Mouse (Mus musculus) CH12.LX (cell line): Measurements from ENCODE around the gene Zfhx3. TPM values are rescaled to one million over a fixed set of nuclear protein-coding genes. Genes with fewer than 3 reads are reported as not detected.

Experiments used
- DNase-seq: peaks from one replicate; pipeline ENCODE4 v3.0.0-alpha.2; 2013; ENCODE audit errors: extremely low read depth
- H3K27ac ChIP-seq: 2 replicates; pipeline ENCODE4 v1.5.1; 2012; ENCODE audit warnings: low read depth, mild to moderate bottlenecking, control low read depth, moderate library complexity; ENCODE audit not compliant: insufficient read depth
- H3K27me3 ChIP-seq: replicated peaks from 2 replicates; pipeline ENCODE3; 2012; ENCODE audit warnings: inconsistent platforms
- H3K36me3 ChIP-seq, 2 experiments: replicated peaks in 1 of 2; 2 replicates each; pipeline versions ENCODE3 to v1.6.1; 2012; ENCODE audit warnings: inconsistent platforms in 1 of 2, low read length in 1 of 2, mild to moderate bottlenecking in 1 of 2, mixed read lengths in 1 of 2, moderate library complexity in 1 of 2; ENCODE audit not compliant: control insufficient read depth in 1 of 2, insufficient read depth in 1 of 2
- H3K4me1 ChIP-seq, 2 experiments: 2 replicates each; pipeline ENCODE4 v1.6.1; 2012; ENCODE audit warnings: inconsistent platforms in 1 of 2, moderate library complexity in 1 of 2; ENCODE audit not compliant: insufficient read depth in 2 of 2, control insufficient read depth in 1 of 2
- H3K4me2 ChIP-seq: 2 replicates; pipeline ENCODE4 v1.6.1; 2012; ENCODE audit warnings: low read depth, mild to moderate bottlenecking, control low read depth; ENCODE audit not compliant: poor library complexity, insufficient read depth, severe bottlenecking
- H3K4me3 ChIP-seq, 3 experiments: fragments of 150-350 bp in 1 of 3; sonication (generic) in 1 of 3; replicated peaks in 1 of 3; 2 replicates each; pipeline versions ENCODE3 to v1.5.1; 2011 to 2012; ENCODE audit warnings: low read depth in 2 of 3, low read length in 2 of 3, mild to moderate bottlenecking in 2 of 3, moderate library complexity in 2 of 3, control low read depth in 1 of 3, improper control_type of control experiment in 1 of 3, inconsistent platforms in 1 of 3, mixed read lengths in 1 of 3; ENCODE audit not compliant: poor library complexity in 1 of 3
- H3K79me2 ChIP-seq: replicated peaks from 2 replicates; pipeline ENCODE4 v1.6.1; 2012; ENCODE audit warnings: mild to moderate bottlenecking, moderate library complexity; ENCODE audit not compliant: control insufficient read depth, poor library complexity, insufficient read depth, severe bottlenecking; ENCODE audit errors: extremely low read depth
- H3K9ac ChIP-seq: 2 replicates; pipeline ENCODE4 v1.6.1; 2012; ENCODE audit warnings: low read depth, mild to moderate bottlenecking, control low read depth, moderate library complexity; ENCODE audit not compliant: insufficient read depth
- H3K9me3 ChIP-seq: replicated peaks from 2 replicates; pipeline ENCODE3; 2012; ENCODE audit warnings: low read length, inconsistent platforms, mixed read lengths
- BHLHE40 ChIP-seq: IDR thresholded peaks from 2 replicates; pipeline ENCODE4 v1.6.1; 2011; ENCODE audit warnings: mild to moderate bottlenecking, low read depth, low read length, improper control_type of control experiment
- CHD1 ChIP-seq: IDR thresholded peaks from 2 replicates; pipeline ENCODE4 v1.6.1; 2012; ENCODE audit warnings: low read depth, low read length, improper control_type of control experiment, inconsistent platforms
- CHD2 ChIP-seq: IDR thresholded peaks from 2 replicates; pipeline ENCODE4 v1.6.1; 2011; ENCODE audit warnings: low read length, improper control_type of control experiment
- CTCF ChIP-seq, 2 experiments: IDR thresholded peaks in 1 of 2; conservative IDR thresholded peaks in 1 of 2; 2 replicates each; pipeline ENCODE4 v1.5.1; 2011 to 2012; ENCODE audit warnings: low read depth in 2 of 2, low read length in 2 of 2, improper control_type of control experiment in 1 of 2, inconsistent platforms in 1 of 2, mild to moderate bottlenecking in 1 of 2, moderate library complexity in 1 of 2
- ELF1 ChIP-seq: IDR thresholded peaks from 2 replicates; pipeline ENCODE4 v1.6.1; 2014; ENCODE audit warnings: low read depth, mild to moderate bottlenecking, inconsistent platforms, low read length, improper control_type of control experiment
- EP300 ChIP-seq: IDR thresholded peaks from 2 replicates; pipeline ENCODE4 v1.6.1; 2011; ENCODE audit warnings: low read length, improper control_type of control experiment
- ETS1 ChIP-seq: conservative IDR thresholded peaks from 2 replicates; pipeline ENCODE4 v1.6.1; 2012; ENCODE audit warnings: low read depth, mild to moderate bottlenecking, inconsistent platforms, low read length, improper control_type of control experiment, moderate library complexity
- JUN ChIP-seq: IDR thresholded peaks from 2 replicates; pipeline ENCODE4 v1.6.1; 2011; ENCODE audit warnings: low read depth, mild to moderate bottlenecking, low read length, improper control_type of control experiment, moderate library complexity; ENCODE audit not compliant: insufficient read depth
- JUND ChIP-seq: conservative IDR thresholded peaks from 2 replicates; pipeline ENCODE4 v1.6.1; 2011; ENCODE audit warnings: low read depth, low read length, improper control_type of control experiment
- KAT2A ChIP-seq: IDR thresholded peaks from 2 replicates; pipeline ENCODE4 v1.6.1; 2012; ENCODE audit warnings: low read length, improper control_type of control experiment, inconsistent platforms; ENCODE audit not compliant: insufficient replicate concordance
- MAX ChIP-seq: IDR thresholded peaks from 2 replicates; pipeline ENCODE4 v1.6.1; 2011; ENCODE audit warnings: low read length, improper control_type of control experiment
- MEF2A ChIP-seq: IDR thresholded peaks from 2 replicates; pipeline ENCODE4 v1.6.1; 2014; ENCODE audit warnings: low read depth, mild to moderate bottlenecking, inconsistent platforms, low read length, improper control_type of control experiment, borderline replicate concordance
- MXI1 ChIP-seq: IDR thresholded peaks from 2 replicates; pipeline ENCODE4 v1.6.1; 2011; ENCODE audit warnings: mild to moderate bottlenecking, low read depth, low read length, improper control_type of control experiment
- MYC ChIP-seq: IDR thresholded peaks from 2 replicates; pipeline ENCODE4 v1.6.1; 2011; ENCODE audit warnings: low read depth, mild to moderate bottlenecking, improper control_type of control experiment, low read length
- NELFE ChIP-seq: IDR thresholded peaks from 2 replicates; pipeline ENCODE4 v1.6.1; 2011; ENCODE audit warnings: low read depth, low read length, improper control_type of control experiment
- NRF1 ChIP-seq: IDR thresholded peaks from 2 replicates; pipeline ENCODE4 v1.6.1; 2014; ENCODE audit warnings: low read depth, mild to moderate bottlenecking, inconsistent platforms, low read length, improper control_type of control experiment, moderate library complexity
- PAX5 ChIP-seq: IDR thresholded peaks from 2 replicates; pipeline ENCODE4 v1.6.1; 2012; ENCODE audit warnings: low read length, inconsistent platforms, mixed read lengths
- POLR2A ChIP-seq: IDR thresholded peaks from 2 replicates; pipeline ENCODE4 v1.6.1; 2011; ENCODE audit warnings: low read depth, mild to moderate bottlenecking, improper control_type of control experiment, low read length
- POLR2AphosphoS2 ChIP-seq: IDR thresholded peaks from 2 replicates; pipeline ENCODE4 v1.6.1; 2011; ENCODE audit warnings: low read depth, low read length, improper control_type of control experiment
- RAD21 ChIP-seq: IDR thresholded peaks from 2 replicates; pipeline ENCODE4 v1.6.1; 2011; ENCODE audit warnings: low read depth, mild to moderate bottlenecking, low read length, improper control_type of control experiment, moderate library complexity
- SIN3A ChIP-seq: IDR thresholded peaks from 2 replicates; pipeline ENCODE4 v1.6.1; 2012; ENCODE audit warnings: low read length, improper control_type of control experiment, inconsistent platforms
- SMC3 ChIP-seq: IDR thresholded peaks from 2 replicates; pipeline ENCODE4 v1.6.1; 2011; ENCODE audit warnings: low read depth, low read length, improper control_type of control experiment
- TBP ChIP-seq: conservative IDR thresholded peaks from 2 replicates; pipeline ENCODE4 v1.6.1; 2011; ENCODE audit warnings: low read depth, low read length, improper control_type of control experiment
- TCF12 ChIP-seq: IDR thresholded peaks from 2 replicates; pipeline ENCODE4 v1.6.1; 2014; ENCODE audit warnings: low read depth, mild to moderate bottlenecking, inconsistent platforms, low read length, improper control_type of control experiment
- UBTF ChIP-seq: IDR thresholded peaks from 2 replicates; pipeline ENCODE4 v1.6.1; 2012; ENCODE audit warnings: low read depth, mild to moderate bottlenecking, inconsistent platforms, low read length, improper control_type of control experiment, moderate library complexity
- USF1 ChIP-seq: IDR thresholded peaks from 2 replicates; pipeline ENCODE4 v1.6.1; 2014; ENCODE audit warnings: low read depth, mild to moderate bottlenecking, inconsistent platforms, low read length, improper control_type of control experiment
- ZC3H11A ChIP-seq: IDR thresholded peaks from 2 replicates; pipeline ENCODE4 v1.6.1; 2012; ENCODE audit warnings: low read depth, mild to moderate bottlenecking, inconsistent platforms, low read length, improper control_type of control experiment
- ZMIZ1 ChIP-seq: IDR thresholded peaks from 2 replicates; pipeline ENCODE4 v1.6.1; 2012; ENCODE audit warnings: low read depth, mild to moderate bottlenecking, inconsistent platforms, low read length, improper control_type of control experiment
- ZNF384 ChIP-seq: IDR thresholded peaks from 2 replicates; pipeline ENCODE4 v1.6.1; 2012; ENCODE audit warnings: low read depth, low read length, improper control_type of control experiment, inconsistent platforms
- dilution Hi-C: fragments of 300-500 bp; cut with MboI; formaldehyde crosslinking; loops from 2 replicates; pipeline ENCODE4 v1.14.3; 2020; ENCODE audit warnings: low sequenced_read_pairs; ENCODE audit not compliant: extremely low pct_unique_long_range_greater_than_20kb, extremely low pct_ligation_motif_present
- in situ Hi-C: fragments of 300-500 bp; cut with MboI; formaldehyde crosslinking; loops from 3 replicates; pipeline ENCODE4 v1.14.3; 2019; ENCODE audit warnings: low sequenced_read_pairs, low pct_ligation_motif_present, low pct_unique_long_range_greater_than_20kb, mixed read lengths
- polyA plus RNA-seq: library from polyadenylated mRNA; unstranded; fragments of >175 nt; gene quantifications from 2 replicates; pipeline ENCODE4 v1.2.1, GENCODE M21; 2012; ENCODE audit warnings: low read depth; ENCODE audit not compliant: insufficient read length
- total RNA-seq, 2 experiments: library from RNA; depleted of rRNA; stranded (reverse); fragments of 300-350 nt in 1 of 2; fragments of >200 nt in 1 of 2; gene quantifications; 2 replicates each; pipeline ENCODE4 v1.2.3; 2012 to 2014

Zfhx3 gene
- total and polyA plus RNA-seq, 3 experiments: 0.05 to 0.76 (median 0.68) TPM

DNA sequence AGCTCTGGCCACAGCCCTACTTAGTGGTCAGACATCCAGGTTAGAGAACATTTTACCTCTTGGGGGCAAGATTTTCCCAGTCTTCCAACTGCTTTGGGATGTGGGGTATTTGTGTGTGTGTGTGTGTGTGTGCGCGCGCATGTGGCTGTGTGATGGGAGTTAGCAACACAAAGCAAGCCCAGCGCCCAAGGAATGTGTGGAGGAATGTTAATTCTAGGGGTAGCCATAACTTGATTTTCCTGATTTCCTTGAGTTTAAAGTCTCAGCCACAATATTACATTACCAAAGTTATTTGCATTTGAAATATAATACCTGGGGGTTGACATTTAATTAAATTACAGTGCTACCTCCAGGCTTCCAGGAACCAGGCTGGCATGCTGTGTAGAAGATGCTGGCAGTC lies 136.3 kb downstream of the Zfhx3 start:
- Histone ChIP-seq H3K36me3 (no peaks in the 10 kb centered on the region), H3K4me3 (no peak overlapping the region), H3K9me3 (no peaks in the 10 kb centered on the region), H3K9ac (no peak overlapping the region), H3K27ac (no peak overlapping the region), H3K4me1 (peaks cover 2 to 18% of the 10 kb centered on the region in 2 experiments; a peak in 2 of 4 replicates), H3K27me3 (no peaks in the 10 kb centered on the region)
- dilution Hi-C loops: no loop called here
- in situ Hi-C loops: no loop called here
- DNase-seq: no peak
- TF ChIP-seq MAX (no peak), ZMIZ1 (no peak), JUND (no peak), SIN3A (no peak), PAX5 (no peak), USF1 (no peak), CHD2 (no peak), ZC3H11A (no peak), ZNF384 (no peak), MEF2A (no peak), BHLHE40 (no peak)
- TF ChIP-seq, all 38 proteins: peak for 0
- no peaks in the 10 kb centered on the region for H3K79me2 ChIP-seq
- no peak overlapping the region for H3K4me2 ChIP-seq

DNA sequence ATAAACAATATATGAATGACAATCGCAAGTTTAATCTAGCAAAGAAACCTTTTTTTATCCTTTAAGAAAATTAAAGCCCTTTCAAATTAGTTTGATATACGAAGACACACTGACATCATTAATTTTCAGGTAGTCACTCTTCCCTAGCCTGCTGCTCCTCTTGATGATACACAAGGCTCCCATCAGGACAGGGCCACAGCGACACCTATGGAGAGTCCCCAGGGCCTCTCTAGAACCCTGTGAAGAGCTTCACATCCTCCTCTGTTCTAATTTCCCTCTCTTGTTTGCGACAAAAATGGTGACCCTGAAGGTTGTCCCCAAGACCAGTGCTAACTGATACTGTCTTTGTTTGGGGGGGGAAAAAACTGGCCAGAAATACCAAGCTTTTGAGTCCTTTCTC lies 144.5 kb downstream of the Zfhx3 start:
- H3K9me3 ChIP-seq: no peaks in the 10 kb centered on the region
- H3K9ac ChIP-seq: no peak overlapping the region
- no peaks in the 10 kb centered on the region for H3K79me2 ChIP-seq
- TF ChIP-seq ZMIZ1 (no peak), CHD2 (no peak), RAD21 (peak; percentile 50), CTCF (conservative IDR thresholded peaks at IDR 0.05 in 1 of 2, IDR thresholded peaks at IDR 0.05 in 1 of 2; ENCODE audit: low read depth in 2 of 2, low read length in 2 of 2) (peak in 1 of 2 experiments; percentile 51; a peak in 2 of 4 replicates), JUN (no peak), NRF1 (no peak), ELF1 (no peak), USF1 (no peak), TBP (no peak), MXI1 (no peak), NELFE (no peak), TCF12 (no peak), BHLHE40 (no peak), CHD1 (no peak), POLR2A (no peak), EP300 (no peak), PAX5 (no peak), POLR2AphosphoS2 (no peak), UBTF (no peak), SIN3A (no peak), MYC (no peak), KAT2A (no peak), ETS1 (no peak), SMC3 (peak; percentile 39)
- no peaks in the 10 kb centered on the region for H3K27me3 ChIP-seq
- no peak overlapping the region for H3K4me2 ChIP-seq
- in situ Hi-C loops: no loop called here
- H3K4me1 ChIP-seq: peaks cover 0 to 3% of the 10 kb centered on the region in 2 experiments; a peak in 1 of 4 replicates
- H3K36me3 ChIP-seq: no peaks in the 10 kb centered on the region
- DNase-seq: no peak
- no peak overlapping the region for H3K4me3 ChIP-seq
- no peak overlapping the region for H3K27ac ChIP-seq
- dilution Hi-C loops: no loop called here
